Mouse (Mus musculus) left cerebral cortex, adult 8-10 months (tissue): ENCODE data around the gene Garem2. TPM values are rescaled to one million over a fixed set of nuclear protein-coding genes. Genes with fewer than 3 reads are reported as not detected.

Source experiments
- DNase-seq, 2 experiments: peaks; one replicate each; pipeline ENCODE4 v3.0.0; 2022; ENCODE audit warnings: low spot score in 2 of 2
- total RNA-seq, 4 experiments: library from RNA; stranded (reverse); gene quantifications; 2 replicates each; pipeline ENCODE4 v1.2.4; 2022

Gene Garem2
- total RNA-seq, 4 experiments from 2014 or later: 12.2 to 14.9 (median 12.7) TPM

- no peak for DNase-seq
These were observed 6.2 kb downstream of the Garem2 start for GRCm38 (mm10) chr5:30111126-30111525.

GRCm38 (mm10) chr5:30111771-30112170, 6.8 kb downstream of the Garem2 start:
- DNase-seq: no peak

- no peak for DNase-seq
These were observed 7.6 kb downstream of the Garem2 start for GRCm38 (mm10) chr5:30112533-30113068.

- DNase-seq: no peak
These were observed 9.2 kb downstream of the Garem2 start for GRCm38 (mm10) chr5:30113881-30114760.

GRCm38 (mm10) chr5:30114761-30115140, 9.8 kb downstream of the Garem2 start:
- no peak for DNase-seq

- DNase-seq: no peak
These were observed 10.8 kb downstream of the Garem2 start for GRCm38 (mm10) chr5:30115718-30116117.

- no peak for DNase-seq
These were observed 13.1 kb downstream of the Garem2 start for GRCm38 (mm10) chr5:30118018-30118417.

- no peak for DNase-seq
These were observed 14.2 kb downstream of the Garem2 start for GRCm38 (mm10) chr5:30119163-30119562.

GRCm38 (mm10) chr5:30120106-30120505, 15.1 kb downstream of the Garem2 start:
- DNase-seq: no peak

GRCm38 (mm10) chr5:30122481-30122880, 17.5 kb downstream of the Garem2 start:
- DNase-seq: no peak

GRCm38 (mm10) chr5:30125587-30125986, 20.6 kb downstream of the Garem2 start:
- no peak for DNase-seq

- no peak for DNase-seq
These were observed 21.8 kb downstream of the Garem2 start for GRCm38 (mm10) chr5:30126756-30127155.

- no peak for DNase-seq
These were observed 23.1 kb downstream of the Garem2 start for GRCm38 (mm10) chr5:30127921-30128597.

GRCm38 (mm10) chr5:30128680-30129079, 23.7 kb downstream of the Garem2 start:
- DNase-seq: no peak

GRCm38 (mm10) chr5:30131246-30131645, 26.3 kb downstream of the Garem2 start:
- no peak for DNase-seq

GRCm38 (mm10) chr5:30132173-30132572, 27.2 kb downstream of the Garem2 start:
- no peak for DNase-seq

- no peak for DNase-seq
These were observed 30.8 kb downstream of the Garem2 start for GRCm38 (mm10) chr5:30135711-30136231.

- DNase-seq: no peak
These were observed 32.3 kb downstream of the Garem2 start for GRCm38 (mm10) chr5:30137271-30137670.

- no peak for DNase-seq
These were observed 33.2 kb downstream of the Garem2 start for GRCm38 (mm10) chr5:30138193-30138592.

- no peak for DNase-seq
These were observed 41.6 kb downstream of the Garem2 start for GRCm38 (mm10) chr5:30146526-30146925.

GRCm38 (mm10) chr5:30148133-30148920, 43.4 kb downstream of the Garem2 start:
- no peak for DNase-seq
